Mouse (Mus musculus) kidney, embryonic 16.5 days (tissue): ENCODE data around the gene Rps10. TPM values are rescaled to one million over a fixed set of nuclear protein-coding genes. Genes with fewer than 3 reads are reported as not detected.

Experiments used
- ATAC-seq: fragments of 200-750 bp; cut with Nextera tagmentation; 2 replicates; pipeline ENCODE4 v1.8.0; 2017; ENCODE audit warnings: moderate TSS enrichment; ENCODE audit not compliant: low FRiP score, low TSS enrichment
- H3K27ac ChIP-seq: fragments of 300-500 bp; sonication (generic); 2 replicates; pipeline ENCODE4 v1.5.1; 2014; ENCODE audit warnings: low read length
- H3K27me3 ChIP-seq: fragments of 300-500 bp; sonication (generic); 2 replicates; pipeline ENCODE4 v1.6.1; 2014; ENCODE audit warnings: low read length, control low read depth, mixed read lengths; ENCODE audit not compliant: insufficient read depth
- H3K36me3 ChIP-seq: fragments of 300-500 bp; sonication (generic); 2 replicates; pipeline ENCODE4 v1.6.1; 2014; ENCODE audit warnings: low read length, control low read depth, mixed read lengths; ENCODE audit not compliant: insufficient read depth
- H3K4me1 ChIP-seq: fragments of 300-500 bp; sonication (generic); 2 replicates; pipeline ENCODE4 v1.6.1; 2014; ENCODE audit warnings: low read length, control low read depth, mixed read lengths; ENCODE audit not compliant: insufficient read depth
- H3K4me2 ChIP-seq: fragments of 300-500 bp; sonication (generic); replicated peaks from 2 replicates; pipeline ENCODE4 v1.6.1; 2014; ENCODE audit warnings: low read depth, low read length
- H3K4me3 ChIP-seq: fragments of 300-500 bp; sonication (generic); 2 replicates; pipeline ENCODE4 v1.5.1; 2014; ENCODE audit warnings: mild to moderate bottlenecking, low read length
- H3K9ac ChIP-seq: fragments of 300-500 bp; sonication (generic); replicated peaks from 2 replicates; pipeline ENCODE4 v1.6.1; 2014; ENCODE audit warnings: low read length
- H3K9me3 ChIP-seq: fragments of 300-500 bp; sonication (generic); 2 replicates; pipeline ENCODE4 v1.6.1; 2016; ENCODE audit warnings: low read length, control low read depth
- WGBS: fragments of 180-500 bp; shearing (Covaris S2); extraction: QIAGEN DNeasy Blood & Tissue Kit; methylation state at CpG from one replicate; pipeline ENCODE4 v1.1.7; 2014; 5-methylcytosine and 5-hydroxymethylcytosine counted together
- polyA plus RNA-seq: library from polyadenylated mRNA; unstranded; fragments of >200 nt; fragmentation: Nextera tagmentation; extraction: Ambion mirVana; gene quantifications from 2 replicates; pipeline ENCODE4 v1.2.1, GENCODE M21; 2015

Rps10 gene
- polyA plus RNA-seq: 825 and 828 TPM in 2 replicates

- peak within 1 kb of the TSS; percentile 95 for H3K9ac ChIP-seq
- H3K36me3 ChIP-seq: peaks cover 25% of the 10 kb centered on the region
- H3K4me2 ChIP-seq: peak within 1 kb of the TSS; percentile 74
- 27% methylated on average over 18 of the region's 18 CpGs for WGBS
- H3K4me3 ChIP-seq: peak within 1 kb of the TSS; percentile 98
- no peak for ATAC-seq
- no peaks in the 10 kb centered on the region for H3K27me3 ChIP-seq
- no peaks in the 10 kb centered on the region for H3K9me3 ChIP-seq
- H3K27ac ChIP-seq: peak within 1 kb of the TSS; percentile 79
- peaks cover 35% of the 10 kb centered on the region for H3K4me1 ChIP-seq
Measured at GRCm38 (mm10) chr17:27636132-27637020, at the start of gene Rps10. Gene Rps10 (minus strand): TSS chr17:27636669.

- ATAC-seq: peak; percentile 64; the same call in 1 of the 2 replicates
- H3K27ac ChIP-seq: no peak overlapping the region
- no peaks in the 10 kb centered on the region for H3K9me3 ChIP-seq
- H3K27me3 ChIP-seq: peaks cover 28% of the 10 kb centered on the region
- peak overlapping the region; percentile 45; the same call in 1 of the 2 replicates for H3K9ac ChIP-seq
- H3K36me3 ChIP-seq: no peaks in the 10 kb centered on the region
- 4% methylated on average over 11 of the region's 11 CpGs for WGBS
- H3K4me3 ChIP-seq: peak overlapping the region; percentile 45
- H3K4me1 ChIP-seq: peaks cover 11% of the 10 kb centered on the region
- H3K4me2 ChIP-seq: peak overlapping the region; percentile 77
Measured at GRCm38 (mm10) chr17:27685550-27685913, 49.1 kb upstream of the Rps10 start.

GRCm38 (mm10) chr17:27684886-27685549, 48.5 kb upstream of the Rps10 start:
- Histone ChIP-seq H3K9ac (peak overlapping the region; percentile 45; the same call in 1 of the 2 replicates), H3K27me3 (peaks cover 28% of the 10 kb centered on the region), H3K4me1 (peaks cover 11% of the 10 kb centered on the region), H3K36me3 (no peaks in the 10 kb centered on the region), H3K9me3 (no peaks in the 10 kb centered on the region), H3K4me3 (peak overlapping the region; percentile 45), H3K4me2 (peak overlapping the region; percentile 77), H3K27ac (no peak overlapping the region)
- under 1% methylated on average over 40 of the region's 53 CpGs for WGBS
- peak; percentile 29 for ATAC-seq

GRCm38 (mm10) chr17:27678924-27679813, 42.7 kb upstream of the Rps10 start:
- peak; percentile 63 for ATAC-seq
- Histone ChIP-seq H3K36me3 (no peaks in the 10 kb centered on the region), H3K9me3 (no peaks in the 10 kb centered on the region), H3K27ac (no peak overlapping the region), H3K4me3 (no peak overlapping the region), H3K9ac (no peak overlapping the region), H3K4me2 (no peak overlapping the region), H3K4me1 (peaks cover 6% of the 10 kb centered on the region), H3K27me3 (peaks cover 5% of the 10 kb centered on the region; the same call in 1 of the 2 replicates)
- WGBS: 28% methylated on average over 11 of the region's 11 CpGs

GRCm38 (mm10) chr17:27677756-27678155, 41.3 kb upstream of the Rps10 start:
- no peak for ATAC-seq

GRCm38 (mm10) chr17:27676270-27676669, 39.8 kb upstream of the Rps10 start:
- Histone ChIP-seq H3K36me3 (no peaks in the 10 kb centered on the region), H3K9ac (no peak overlapping the region), H3K4me3 (no peak overlapping the region), H3K9me3 (no peaks in the 10 kb centered on the region), H3K4me1 (peaks cover 6% of the 10 kb centered on the region), H3K27ac (no peak overlapping the region), H3K27me3 (no peaks in the 10 kb centered on the region), H3K4me2 (no peak overlapping the region)
- 77% methylated on average over 7 of the region's 7 CpGs for WGBS
- no peak for ATAC-seq

More at GRCm38 (mm10) chr17:27677756-27678155, 41.3 kb upstream of the Rps10 start:
- 82% methylated on average over 5 of the region's 5 CpGs for WGBS
- Histone ChIP-seq H3K36me3 (no peaks in the 10 kb centered on the region), H3K27me3 (no peaks in the 10 kb centered on the region), H3K9me3 (no peaks in the 10 kb centered on the region), H3K4me3 (no peak overlapping the region), H3K4me1 (peaks cover 6% of the 10 kb centered on the region), H3K4me2 (no peak overlapping the region), H3K27ac (no peak overlapping the region), H3K9ac (no peak overlapping the region)

GRCm38 (mm10) chr17:27675453-27675852, 39.0 kb upstream of the Rps10 start:
- no peak for ATAC-seq

GRCm38 (mm10) chr17:27673945-27674344, 37.5 kb upstream of the Rps10 start:
- H3K27ac ChIP-seq: no peak overlapping the region
- H3K9me3 ChIP-seq: no peaks in the 10 kb centered on the region
- H3K27me3 ChIP-seq: no peaks in the 10 kb centered on the region
- no peak overlapping the region for H3K9ac ChIP-seq
- H3K4me3 ChIP-seq: no peak overlapping the region
- ATAC-seq: no peak
- peaks cover 2% of the 10 kb centered on the region for H3K4me1 ChIP-seq
- WGBS: 84% methylated on average over 7 of the region's 7 CpGs
- no peaks in the 10 kb centered on the region for H3K36me3 ChIP-seq
- no peak overlapping the region for H3K4me2 ChIP-seq

More at GRCm38 (mm10) chr17:27675453-27675852, 39.0 kb upstream of the Rps10 start:
- Histone ChIP-seq H3K36me3 (no peaks in the 10 kb centered on the region), H3K9ac (no peak overlapping the region), H3K4me1 (peaks cover 6% of the 10 kb centered on the region), H3K9me3 (no peaks in the 10 kb centered on the region), H3K27ac (no peak overlapping the region), H3K4me2 (no peak overlapping the region), H3K27me3 (no peaks in the 10 kb centered on the region), H3K4me3 (no peak overlapping the region)
- 53% methylated on average over 9 of the region's 9 CpGs for WGBS

GRCm38 (mm10) chr17:27671720-27672119, 35.3 kb upstream of the Rps10 start:
- Histone ChIP-seq H3K4me2 (no peak overlapping the region), H3K9me3 (no peaks in the 10 kb centered on the region), H3K4me1 (no peaks in the 10 kb centered on the region), H3K27ac (no peak overlapping the region), H3K4me3 (no peak overlapping the region), H3K27me3 (no peaks in the 10 kb centered on the region), H3K36me3 (no peaks in the 10 kb centered on the region), H3K9ac (no peak overlapping the region)
- WGBS: 82% methylated on average over 6 of the region's 6 CpGs
- no peak for ATAC-seq
